Mouse (Mus musculus): ENCODE measurements at regions not wholly inside any gene's neighbourhood (a gene's known extent, or its start where the extent isn't known, plus 50 kb on each side); places are given as distances from the start of the nearest gene placed in this dataset.

- DNase-seq (ENCODE audit: low spot score in 2 of 2): no peak
These were observed 99.6 kb upstream of the Map4k3 start for GRCm38 (mm10) chr17:80827896-80828295.

GRCm38 (mm10) chr17:80827361-80827760 lies 99.1 kb upstream of the Map4k3 start:
- DNase-seq (ENCODE audit: low spot score in 2 of 2): no peak

- DNase-seq (ENCODE audit: low spot score in 2 of 2): no peak
These were observed 97.9 kb upstream of the Map4k3 start for GRCm38 (mm10) chr17:80825971-80826730.

- no peak for DNase-seq (ENCODE audit: low spot score in 2 of 2)
These were observed 97.2 kb upstream of the Map4k3 start for GRCm38 (mm10) chr17:80825518-80825901.

GRCm38 (mm10) chr17:80824826-80825517 lies 96.7 kb upstream of the Map4k3 start:
- no peak for DNase-seq (ENCODE audit: low spot score in 2 of 2)

GRCm38 (mm10) chr17:80824261-80824660 lies 96.0 kb upstream of the Map4k3 start:
- no peak for DNase-seq (ENCODE audit: low spot score in 2 of 2)

GRCm38 (mm10) chr17:80820888-80821287 lies 92.6 kb upstream of the Map4k3 start:
- DNase-seq (ENCODE audit: low spot score in 2 of 2): no peak

GRCm38 (mm10) chr17:80818477-80819028 lies 90.3 kb upstream of the Map4k3 start:
- DNase-seq (ENCODE audit: low spot score in 2 of 2): no peak

- DNase-seq (ENCODE audit: low spot score in 2 of 2): no peak
These were observed 87.5 kb upstream of the Map4k3 start for GRCm38 (mm10) chr17:80815747-80816146.

GRCm38 (mm10) chr17:80813194-80813593 lies 84.9 kb upstream of the Map4k3 start:
- no peak for DNase-seq (ENCODE audit: low spot score in 2 of 2)

GRCm38 (mm10) chr17:80809275-80809674 lies 81.0 kb upstream of the Map4k3 start:
- no peak for DNase-seq (ENCODE audit: low spot score in 2 of 2)

GRCm38 (mm10) chr17:80808069-80808468 lies 79.8 kb upstream of the Map4k3 start:
- DNase-seq (ENCODE audit: low spot score in 2 of 2): no peak

- DNase-seq (ENCODE audit: low spot score in 2 of 2): no peak
These were observed 75.2 kb upstream of the Map4k3 start for GRCm38 (mm10) chr17:80803361-80803915.

GRCm38 (mm10) chr17:80802622-80803021 lies 74.3 kb upstream of the Map4k3 start:
- no peak for DNase-seq (ENCODE audit: low spot score in 2 of 2)

- no peak for DNase-seq (ENCODE audit: low spot score in 2 of 2)
These were observed 73.7 kb upstream of the Map4k3 start for GRCm38 (mm10) chr17:80801991-80802390.

GRCm38 (mm10) chr17:80801451-80801983 lies 73.2 kb upstream of the Map4k3 start:
- DNase-seq (ENCODE audit: low spot score in 2 of 2): no peak

GRCm38 (mm10) chr17:80800877-80801276 lies 72.6 kb upstream of the Map4k3 start:
- no peak for DNase-seq (ENCODE audit: low spot score in 2 of 2)

- no peak for DNase-seq (ENCODE audit: low spot score in 2 of 2)
These were observed 72.2 kb upstream of the Map4k3 start for GRCm38 (mm10) chr17:80800454-80800853.

GRCm38 (mm10) chr17:80799061-80799460 lies 70.8 kb upstream of the Map4k3 start:
- DNase-seq (ENCODE audit: low spot score in 2 of 2): no peak

GRCm38 (mm10) chr17:80798281-80798980 lies 70.1 kb upstream of the Map4k3 start:
- no peak for DNase-seq (ENCODE audit: low spot score in 2 of 2)

GRCm38 (mm10) chr17:80796790-80797189 lies 68.5 kb upstream of the Map4k3 start:
- DNase-seq (ENCODE audit: low spot score in 2 of 2): no peak

Measured in adrenal gland, postnatal 4 days (tissue).